Mouse (Mus musculus): ENCODE data around the gene Farsa. TPM values are rescaled to one million over a fixed set of nuclear protein-coding genes. Genes with fewer than 3 reads are reported as not detected.
A peak's percentile ranks its signal among the peaks of the same experiment; 100 is the strongest.

The Farsa gene
- polyA plus RNA-seq, 1 experiment from 2014 or later = 73.0 TPM

Small RNA genes lying within 50 kb of the gene (microRNA-seq; reads per million reads assigned to microRNA genes)
- gene Mir7069 (ENCODE audit: borderline number of aligned reads) = 8.5 reads per million, percentile 10 among the genes with 10 or more reads in this experiment

Other genes with a start within 250 kb of the Farsa start
- 86.9 and 89.6 TPM in 2 replicates for gene Ier2, start 194.1 kb upstream of the Farsa start, polyA plus RNA-seq (2014; fragmentation: Nextera tagmentation; extraction: Ambion mirVana)
- gene Trmt1, start 170.7 kb upstream of the Farsa start, polyA plus RNA-seq (2014; fragmentation: Nextera tagmentation; extraction: Ambion mirVana) = 61.5 and 64.7 TPM in 2 replicates
- gene Nacc1, start 169.1 kb upstream of the Farsa start, polyA plus RNA-seq (2014; fragmentation: Nextera tagmentation; extraction: Ambion mirVana) = 21.0 and 21.1 TPM in 2 replicates
- 4.6 and 5.3 TPM in 2 replicates for gene Lyl1, start 155.5 kb upstream of the Farsa start, polyA plus RNA-seq (2014; fragmentation: Nextera tagmentation; extraction: Ambion mirVana)
- gene G430095P16Rik, start 134.0 kb upstream of the Farsa start, polyA plus RNA-seq (2014; fragmentation: Nextera tagmentation; extraction: Ambion mirVana) = 3.6 and 5.7 TPM in 2 replicates
- 5.9 and 6.8 TPM in 2 replicates for gene Nfix, start 56.6 kb upstream of the Farsa start, polyA plus RNA-seq (2014; fragmentation: Nextera tagmentation; extraction: Ambion mirVana)
- gene Dand5, start 34.2 kb upstream of the Farsa start, polyA plus RNA-seq (2014; fragmentation: Nextera tagmentation; extraction: Ambion mirVana) = 3.6 and 3.8 TPM in 2 replicates
- 41.5 and 42.3 TPM in 2 replicates for gene Gadd45gip1, start 25.5 kb upstream of the Farsa start, polyA plus RNA-seq (2014; fragmentation: Nextera tagmentation; extraction: Ambion mirVana)
- gene Rad23a, start 16.3 kb upstream of the Farsa start, polyA plus RNA-seq (2014; fragmentation: Nextera tagmentation; extraction: Ambion mirVana) = 79.6 and 88.2 TPM in 2 replicates
- 815 and 826 TPM in 2 replicates for gene Calr, start 10.1 kb upstream of the Farsa start, polyA plus RNA-seq (2014; fragmentation: Nextera tagmentation; extraction: Ambion mirVana)
- 89.2 and 89.9 TPM in 2 replicates for gene Syce2, start 15.1 kb downstream of the Farsa start, polyA plus RNA-seq (2014; fragmentation: Nextera tagmentation; extraction: Ambion mirVana)
- gene Gcdh, start 36.9 kb downstream of the Farsa start, polyA plus RNA-seq (2014; fragmentation: Nextera tagmentation; extraction: Ambion mirVana) = 40.3 and 40.5 TPM in 2 replicates
- 11.1 and 14.4 TPM in 2 replicates for gene Klf1, start 44.9 kb downstream of the Farsa start, polyA plus RNA-seq (2014; fragmentation: Nextera tagmentation; extraction: Ambion mirVana)
- gene Dnase2a, start 51.6 kb downstream of the Farsa start, polyA plus RNA-seq (2014; fragmentation: Nextera tagmentation; extraction: Ambion mirVana) = 5.5 and 7.2 TPM in 2 replicates
- gene Mast1, start 80.4 kb downstream of the Farsa start, polyA plus RNA-seq (2014; fragmentation: Nextera tagmentation; extraction: Ambion mirVana) = 2.8 and 3.9 TPM in 2 replicates
- gene Rtbdn, start 90.0 kb downstream of the Farsa start, polyA plus RNA-seq (2014; fragmentation: Nextera tagmentation; extraction: Ambion mirVana) = not detected in 2 replicates
- not detected in 2 replicates for gene Gm49661, start 112.4 kb downstream of the Farsa start, polyA plus RNA-seq (2014; fragmentation: Nextera tagmentation; extraction: Ambion mirVana)
- 1,219 and 1,316 TPM in 2 replicates for gene Prdx2, start 112.6 kb downstream of the Farsa start, polyA plus RNA-seq (2014; fragmentation: Nextera tagmentation; extraction: Ambion mirVana)
- gene Rnaseh2a, start 112.8 kb downstream of the Farsa start, polyA plus RNA-seq (2014; fragmentation: Nextera tagmentation; extraction: Ambion mirVana) = 109 and 137 TPM in 2 replicates
- gene Junb, start 121.7 kb downstream of the Farsa start, polyA plus RNA-seq (2014; fragmentation: Nextera tagmentation; extraction: Ambion mirVana) = 5.4 and 6.2 TPM in 2 replicates
- gene Hook2, start 133.6 kb downstream of the Farsa start, polyA plus RNA-seq (2014; fragmentation: Nextera tagmentation; extraction: Ambion mirVana) = 11.3 and 14.2 TPM in 2 replicates
- gene Best2, start 157.5 kb downstream of the Farsa start, polyA plus RNA-seq (2014; fragmentation: Nextera tagmentation; extraction: Ambion mirVana) = not detected in 2 replicates
- 130 and 132 TPM in 2 replicates for gene Asna1, start 168.3 kb downstream of the Farsa start, polyA plus RNA-seq (2014; fragmentation: Nextera tagmentation; extraction: Ambion mirVana)
- 172 and 178 TPM in 2 replicates for gene Trir, start 169.8 kb downstream of the Farsa start, polyA plus RNA-seq (2014; fragmentation: Nextera tagmentation; extraction: Ambion mirVana)
- gene Tnpo2, start 179.9 kb downstream of the Farsa start, polyA plus RNA-seq (2014; fragmentation: Nextera tagmentation; extraction: Ambion mirVana) = 17.0 and 20.5 TPM in 2 replicates
- gene Fbxw9, start 203.1 kb downstream of the Farsa start, polyA plus RNA-seq (2014; fragmentation: Nextera tagmentation; extraction: Ambion mirVana) = 20.4 and 21.2 TPM in 2 replicates
- not detected in 2 replicates for gene Gm5741, start 211.0 kb downstream of the Farsa start, polyA plus RNA-seq (2014; fragmentation: Nextera tagmentation; extraction: Ambion mirVana)
- 61.9 and 67.7 TPM in 2 replicates for gene Dhps, start 214.8 kb downstream of the Farsa start, polyA plus RNA-seq (2014; fragmentation: Nextera tagmentation; extraction: Ambion mirVana)
- gene Wdr83os, start 223.8 kb downstream of the Farsa start, polyA plus RNA-seq (2014; fragmentation: Nextera tagmentation; extraction: Ambion mirVana) = 117 and 127 TPM in 2 replicates
- 48.6 and 52.2 TPM in 2 replicates for gene Wdr83, start 224.3 kb downstream of the Farsa start, polyA plus RNA-seq (2014; fragmentation: Nextera tagmentation; extraction: Ambion mirVana)
- 19.5 and 21.9 TPM in 2 replicates for gene Man2b1, start 226.3 kb downstream of the Farsa start, polyA plus RNA-seq (2014; fragmentation: Nextera tagmentation; extraction: Ambion mirVana)